Mouse (Mus musculus) mouse trophoblast stem cell (cell line): ENCODE measurements around the gene Bend4.

Experiments
- in situ Hi-C, 2 experiments: fragments of 300-500 bp; cut with MseI, MboI; formaldehyde crosslinking; loops; 2 replicates in 1 of 2; 3 replicates in 1 of 2; pipeline ENCODE4 v1.15.1; 2025

Bend4 gene

DNA sequence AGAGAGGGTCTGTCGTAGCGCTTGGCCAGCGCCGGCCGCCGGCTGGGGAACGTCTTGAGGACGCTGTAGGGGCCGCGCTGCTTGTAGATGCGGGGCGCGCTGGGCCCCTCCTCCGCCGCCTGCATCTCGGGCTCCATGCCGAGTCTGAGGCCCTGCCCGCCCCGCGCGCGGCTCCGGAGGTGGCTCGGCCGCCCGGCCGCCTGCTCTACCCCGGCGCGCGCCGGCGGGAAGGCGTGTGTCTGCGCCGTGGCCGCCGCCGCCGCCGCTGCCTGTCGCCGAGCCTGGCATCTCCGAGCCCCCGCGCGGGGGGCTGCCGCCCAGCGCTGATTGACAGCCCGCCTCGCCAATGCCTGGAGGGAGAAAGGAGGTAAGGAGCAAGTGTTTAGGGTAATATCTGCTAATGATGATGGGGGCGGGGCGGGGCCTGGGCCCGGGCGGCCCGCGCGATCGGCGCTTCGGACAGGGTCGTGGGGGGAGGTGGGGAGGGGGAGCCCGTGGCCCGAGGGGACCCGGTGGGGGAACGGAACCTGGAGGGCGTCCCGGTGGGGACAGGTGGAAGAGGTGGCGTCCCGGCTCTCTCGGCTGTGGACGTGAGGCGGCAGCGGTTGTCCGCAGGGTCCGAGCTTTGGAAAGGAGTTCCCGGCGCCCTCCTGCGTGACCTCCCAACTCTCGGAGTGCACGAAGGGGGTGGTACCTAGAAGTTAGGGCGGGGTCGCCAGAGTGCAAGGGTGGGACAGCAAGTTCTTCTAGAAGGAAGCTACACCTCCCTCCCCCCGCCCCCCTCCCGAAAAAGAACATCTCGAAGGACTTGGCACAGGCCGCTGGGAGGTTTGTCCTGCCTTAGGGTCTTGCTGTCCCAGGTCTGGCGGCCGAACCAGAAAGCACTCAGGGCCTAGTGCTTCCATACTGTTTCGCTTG, at the start of gene Bend4:
Gene Bend4 (minus strand): TSS at position 868 of the 918 bp plus-strand sequence.
- in situ Hi-C loops = no loop called here

DNA sequence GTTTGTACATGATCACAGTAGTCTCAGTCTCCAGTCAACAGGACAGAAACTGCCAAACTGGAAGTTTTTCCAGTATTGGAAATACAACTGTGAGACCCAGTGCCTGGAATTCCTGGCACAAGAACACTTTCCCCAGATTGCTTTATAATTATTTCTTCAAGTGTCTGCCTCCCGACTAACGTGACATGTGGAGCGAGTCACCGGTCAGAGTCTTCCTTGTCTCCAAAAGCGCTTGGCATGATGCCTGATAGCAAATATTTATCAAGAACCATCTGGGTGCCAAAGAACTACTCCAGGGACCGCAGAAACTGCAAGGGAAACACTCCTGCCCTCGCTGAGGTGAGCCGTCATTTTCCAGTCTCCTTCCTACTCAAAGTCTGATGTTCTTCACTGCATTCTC, 45.6 kb upstream of the Bend4 start:
- in situ Hi-C loops = no loop called here

DNA sequence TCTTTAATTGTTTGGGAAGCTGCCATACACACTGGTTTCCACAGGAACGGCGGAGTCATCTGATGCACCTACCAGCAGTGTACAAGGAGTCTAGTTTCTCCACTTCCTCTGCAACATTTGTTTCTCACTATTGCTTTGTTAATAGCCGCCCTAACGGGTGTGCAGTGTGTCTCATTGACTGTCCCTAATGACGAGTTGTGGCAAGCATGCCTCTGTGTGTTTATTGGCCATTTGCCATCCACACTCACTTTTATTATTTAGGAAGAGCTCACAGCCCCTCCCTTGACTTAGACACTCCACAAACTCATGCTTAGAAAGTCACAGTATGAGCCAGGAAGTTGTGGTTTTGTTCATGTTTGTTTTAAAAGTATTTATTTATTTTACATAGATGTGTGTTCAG, 45.0 kb upstream of the Bend4 start:
- in situ Hi-C loops = no loop called here

DNA sequence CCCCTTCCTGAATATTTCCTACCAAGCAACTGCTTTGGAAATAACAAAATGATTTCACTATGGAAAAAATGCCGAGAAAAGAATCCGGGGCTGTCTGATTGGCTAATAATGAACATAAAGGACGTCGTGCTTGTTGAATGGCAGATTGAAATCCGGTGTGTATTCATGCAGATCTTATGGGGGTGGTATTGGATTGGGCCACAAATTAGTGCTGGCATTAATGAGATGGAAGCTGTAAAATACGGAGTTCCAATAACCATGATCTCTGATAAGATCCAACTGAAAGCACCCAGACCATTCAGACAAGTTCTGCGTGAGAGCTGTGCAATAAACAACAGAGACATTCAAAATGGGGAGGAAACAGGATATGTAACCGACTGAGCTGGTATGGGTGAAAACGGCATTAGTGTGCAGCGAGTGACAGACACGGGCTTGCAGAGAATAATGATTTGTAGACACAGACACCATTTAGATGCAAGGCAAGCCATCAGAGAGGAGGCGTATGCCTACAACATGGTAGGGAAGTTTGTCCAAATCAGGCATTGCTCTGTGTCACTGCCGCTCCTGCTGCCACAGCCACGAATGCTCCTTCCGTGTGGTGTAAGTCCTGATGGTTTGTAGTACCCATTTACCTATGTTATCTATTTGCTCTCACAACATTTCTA, 38.9 kb upstream of the Bend4 start:
- in situ Hi-C loops = no loop called here

DNA sequence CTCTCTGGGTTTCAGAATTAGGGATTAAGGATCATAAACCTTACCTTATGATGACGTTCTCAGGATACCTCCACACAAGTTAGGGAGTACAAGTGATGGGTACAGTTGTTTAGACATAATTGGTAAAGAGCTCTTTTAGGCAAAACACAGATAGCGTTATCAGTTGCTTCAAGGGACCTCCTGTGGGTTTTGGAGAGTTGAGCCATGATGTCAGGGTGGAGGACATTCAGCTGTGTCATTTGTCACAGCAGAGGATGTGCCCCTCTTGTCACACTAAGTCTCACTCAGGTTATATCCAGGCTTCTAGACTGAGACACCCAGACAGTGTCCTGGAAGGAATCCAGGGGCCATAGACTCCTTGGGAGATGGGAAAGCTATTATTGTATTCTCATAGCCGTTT, 36.8 kb upstream of the Bend4 start:
- in situ Hi-C loops = no loop called here

DNA sequence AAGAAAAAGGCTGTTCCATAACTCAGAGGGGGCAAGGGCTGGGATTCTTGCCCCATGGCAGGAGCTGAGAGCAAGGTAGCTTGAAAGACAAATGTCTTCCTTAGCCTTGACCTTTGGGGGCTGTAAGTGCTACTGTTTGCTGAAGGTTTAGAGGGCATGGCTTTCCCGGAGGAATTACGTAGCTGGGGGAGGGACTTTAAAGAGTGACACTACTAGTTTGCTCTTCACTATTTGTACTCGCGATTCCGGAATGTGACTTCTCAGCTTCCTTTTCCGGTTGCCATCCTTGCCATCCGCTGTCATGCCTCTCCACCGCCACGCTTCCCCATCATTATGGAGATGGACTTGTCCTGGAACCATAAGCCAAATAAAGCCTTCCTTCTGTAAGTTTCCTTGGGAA, 35.5 kb upstream of the Bend4 start:
- in situ Hi-C loops = no loop called here

DNA sequence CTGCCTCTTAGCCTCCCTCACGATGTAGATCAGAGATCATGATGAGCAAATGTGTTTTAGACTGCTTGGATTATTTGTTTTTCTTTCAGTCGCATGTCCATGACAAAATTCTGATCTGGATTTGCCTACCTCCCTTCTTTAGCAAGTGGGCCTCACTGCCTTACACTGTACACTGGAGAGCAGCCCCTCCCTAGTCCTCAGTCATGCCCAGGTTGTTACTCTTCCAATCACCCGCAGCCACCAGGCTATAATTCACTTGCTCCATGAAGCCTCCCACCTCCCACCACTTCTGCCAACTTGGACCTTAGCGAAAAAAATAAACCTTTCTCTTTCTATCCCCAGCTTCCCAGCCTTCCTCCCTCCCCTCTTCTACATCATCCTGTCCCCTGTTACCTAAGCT, 34.2 kb upstream of the Bend4 start:
- in situ Hi-C loops = no loop called here

DNA sequence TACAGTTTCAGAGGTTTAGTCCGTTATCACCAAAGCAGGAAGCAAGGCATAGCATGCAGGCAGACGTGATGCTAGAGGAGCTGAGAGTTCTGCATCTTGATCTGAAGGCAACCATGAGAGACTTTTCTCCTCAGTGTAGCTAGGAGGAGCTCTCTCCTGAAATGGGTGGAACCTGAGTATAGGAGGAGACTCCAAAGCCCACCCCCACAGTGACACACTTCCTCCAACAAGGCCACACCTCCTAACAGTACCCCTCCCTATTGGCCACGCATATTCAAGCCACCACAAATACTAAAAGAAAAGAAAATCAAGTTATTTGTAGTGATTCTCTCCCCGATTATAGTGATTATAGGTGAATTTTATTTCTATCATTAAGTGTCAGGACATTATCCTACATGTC, 28.7 kb upstream of the Bend4 start:
- in situ Hi-C loops = no loop called here

DNA sequence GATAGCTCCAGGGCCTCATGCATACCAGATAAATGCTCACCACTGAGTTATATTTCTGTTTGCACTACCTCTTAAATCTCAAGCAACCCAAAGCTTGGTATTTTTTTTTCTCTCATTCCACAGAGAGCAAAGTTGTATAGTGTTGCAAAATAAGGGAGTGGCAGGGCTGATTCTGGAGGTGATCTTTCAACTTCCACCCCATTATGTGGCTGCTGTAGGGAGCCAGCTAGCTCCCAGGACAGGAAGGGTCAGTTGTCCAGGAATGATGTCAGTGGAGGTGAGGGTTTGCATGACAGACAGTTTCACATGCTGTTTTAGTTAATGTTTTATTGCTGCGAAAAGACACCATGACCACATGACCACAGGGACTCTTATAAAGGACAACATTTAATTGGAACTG, 26.2 kb upstream of the Bend4 start:
- in situ Hi-C loops = no loop called here

DNA sequence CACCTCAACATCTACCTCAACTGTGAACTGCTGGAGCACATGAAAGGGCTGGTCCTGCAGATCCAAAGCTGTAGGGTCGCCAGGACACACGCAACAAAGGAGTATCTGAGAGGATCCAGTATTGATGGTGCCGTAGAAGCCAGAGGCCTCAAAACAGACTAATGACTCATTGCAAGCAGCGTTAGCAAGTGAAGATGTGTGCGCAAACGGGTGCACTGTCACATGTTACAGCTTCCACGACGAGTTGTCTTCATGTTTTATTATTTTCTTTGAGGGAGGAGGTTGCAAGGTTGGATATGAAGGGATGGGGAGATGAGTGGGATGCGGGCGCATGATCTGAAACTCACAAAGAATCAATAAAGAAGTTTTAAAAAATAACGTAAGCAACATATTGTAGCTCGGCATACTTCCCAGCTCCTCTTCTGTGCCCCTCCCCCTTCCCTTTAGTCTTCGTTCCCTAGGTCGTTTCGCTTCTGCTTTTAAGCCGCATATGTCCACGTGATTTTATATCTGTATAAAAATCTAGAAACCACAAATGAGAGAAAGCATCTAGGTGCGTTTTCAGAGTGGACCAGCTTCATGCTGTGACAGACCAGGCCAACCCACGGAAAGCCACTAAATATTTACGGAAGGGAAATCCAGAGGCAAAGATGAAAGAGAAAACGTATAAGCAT, 22.0 kb upstream of the Bend4 start:
- in situ Hi-C loops = no loop called here

DNA sequence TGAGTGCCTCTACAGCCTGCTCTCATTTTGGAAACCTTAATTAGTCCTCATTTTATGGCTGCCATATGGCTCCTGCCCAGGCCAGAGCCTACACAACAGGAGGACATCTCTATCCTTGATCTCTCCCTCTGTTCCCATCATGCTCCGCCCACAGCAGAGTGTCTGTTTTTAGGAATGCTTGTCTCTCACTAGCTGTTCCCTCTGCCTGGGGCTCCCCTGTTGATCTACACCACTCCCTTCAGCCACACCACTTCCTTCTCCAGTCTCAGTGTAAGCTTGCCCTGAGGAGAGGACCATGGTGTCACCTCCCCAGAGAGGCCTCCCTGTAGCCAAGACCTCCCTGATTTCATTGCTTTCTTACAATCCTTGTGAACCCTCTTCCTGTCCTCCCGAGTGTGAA, 18.4 kb upstream of the Bend4 start:
- in situ Hi-C loops = no loop called here

DNA sequence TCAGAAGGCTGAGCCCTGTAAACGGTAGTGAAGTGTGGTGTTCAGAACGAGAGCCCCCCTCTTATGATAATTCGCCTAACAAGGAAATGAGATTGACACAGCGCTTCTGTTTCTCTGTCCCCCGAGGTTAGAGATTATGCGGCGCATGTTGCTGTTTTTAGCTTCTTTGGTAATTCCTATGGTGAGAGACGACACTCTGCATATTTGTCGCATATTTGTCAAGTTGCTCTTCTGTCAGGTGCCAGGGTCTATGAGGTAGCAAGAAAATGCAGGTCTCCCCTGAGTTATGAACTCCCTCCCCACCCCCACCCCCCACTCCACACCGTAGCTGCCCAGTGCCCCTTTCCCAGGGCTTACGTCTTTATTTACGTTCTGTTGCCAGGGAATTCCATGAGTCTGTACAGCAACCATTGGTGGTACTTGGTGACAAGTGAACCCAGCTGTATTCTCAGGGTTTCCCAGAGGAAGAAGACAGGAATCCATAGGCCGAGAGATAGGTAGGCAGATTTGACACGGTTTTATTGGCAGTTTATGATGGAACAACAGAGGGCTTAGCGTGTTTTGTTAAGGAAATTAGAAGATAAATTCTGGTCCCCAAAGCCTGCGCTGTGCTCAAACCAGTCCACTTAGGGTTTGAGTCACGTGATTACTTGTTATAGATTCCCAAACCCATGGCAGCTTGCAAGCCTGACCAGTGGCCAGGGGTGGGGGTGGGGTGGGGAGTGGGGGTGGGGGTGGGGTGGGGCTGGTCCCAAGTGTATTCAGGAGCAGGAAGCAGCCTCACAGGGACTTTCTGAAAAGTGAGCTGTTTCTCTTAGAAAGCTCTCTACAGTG, 16.3 kb upstream of the Bend4 start:
- in situ Hi-C loops = no loop called here

DNA sequence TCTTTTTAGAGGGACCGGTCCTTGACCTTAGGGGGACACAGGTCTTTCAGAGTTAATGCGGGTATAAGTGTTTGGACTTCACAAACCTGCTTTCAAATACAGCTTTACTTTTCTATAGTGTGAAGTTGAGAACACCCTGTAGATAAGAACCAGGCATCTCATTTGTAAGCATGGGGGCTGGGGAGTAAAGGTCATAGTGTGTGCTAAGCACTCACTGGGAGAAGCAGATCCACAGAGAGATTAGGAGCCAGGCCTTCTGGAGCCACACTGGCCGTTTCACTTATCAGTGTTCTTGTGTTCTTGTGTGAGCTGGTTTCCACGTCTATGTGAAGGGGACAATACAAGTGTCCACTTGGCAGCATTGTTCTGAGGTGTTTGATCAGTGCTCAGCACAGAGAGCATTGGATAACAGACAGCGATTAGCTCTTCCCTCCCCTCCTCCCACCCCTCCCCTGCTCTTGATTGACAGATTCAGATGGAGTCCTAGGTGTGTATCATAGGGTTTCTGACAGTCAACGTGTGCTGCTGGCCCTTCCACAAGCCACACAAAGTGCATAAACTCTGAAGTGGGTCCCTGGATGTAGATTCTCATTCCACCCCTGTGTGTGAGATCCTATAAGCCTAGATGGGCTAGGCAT, 14.8 kb upstream of the Bend4 start:
- in situ Hi-C loops = no loop called here

DNA sequence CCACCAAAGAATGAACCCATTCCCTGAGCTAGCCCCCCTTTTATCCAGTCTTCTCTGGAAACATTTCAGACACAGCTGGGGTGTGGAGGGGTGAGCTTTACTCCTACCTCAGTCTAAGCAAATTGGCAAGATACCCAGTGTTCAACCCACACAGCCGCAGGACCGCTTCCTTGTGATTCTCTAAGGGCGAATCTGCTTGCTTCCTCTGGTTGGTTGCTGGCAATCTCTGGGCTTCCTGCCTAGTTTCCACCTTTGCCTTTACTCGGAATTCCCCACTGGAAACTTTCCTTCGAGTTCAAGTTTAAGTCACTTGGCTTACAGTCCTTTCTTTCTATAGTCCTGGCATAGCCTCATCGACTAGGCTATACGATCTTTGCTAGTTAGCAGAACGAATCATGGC, 12.5 kb upstream of the Bend4 start:
- in situ Hi-C loops = no loop called here

DNA sequence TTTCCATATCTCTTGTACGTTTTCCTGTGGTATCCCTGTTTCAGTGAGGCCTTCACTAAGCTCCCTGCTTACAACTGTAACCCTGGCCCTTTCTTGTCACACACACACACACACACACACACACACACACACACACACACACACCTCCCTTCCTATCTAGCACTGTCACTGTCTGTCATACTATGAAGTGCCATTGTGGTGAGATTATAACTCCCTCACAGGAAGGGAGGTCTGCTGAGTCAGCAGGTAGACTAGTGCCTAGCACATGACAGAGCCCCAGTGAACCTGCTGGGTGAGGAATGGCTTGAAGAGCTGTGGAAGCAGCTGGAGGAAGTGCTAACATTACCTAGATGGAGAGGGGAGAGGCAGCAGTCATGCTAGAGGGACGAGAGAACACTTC, 9.3 kb upstream of the Bend4 start:
- in situ Hi-C loops = no loop called here

DNA sequence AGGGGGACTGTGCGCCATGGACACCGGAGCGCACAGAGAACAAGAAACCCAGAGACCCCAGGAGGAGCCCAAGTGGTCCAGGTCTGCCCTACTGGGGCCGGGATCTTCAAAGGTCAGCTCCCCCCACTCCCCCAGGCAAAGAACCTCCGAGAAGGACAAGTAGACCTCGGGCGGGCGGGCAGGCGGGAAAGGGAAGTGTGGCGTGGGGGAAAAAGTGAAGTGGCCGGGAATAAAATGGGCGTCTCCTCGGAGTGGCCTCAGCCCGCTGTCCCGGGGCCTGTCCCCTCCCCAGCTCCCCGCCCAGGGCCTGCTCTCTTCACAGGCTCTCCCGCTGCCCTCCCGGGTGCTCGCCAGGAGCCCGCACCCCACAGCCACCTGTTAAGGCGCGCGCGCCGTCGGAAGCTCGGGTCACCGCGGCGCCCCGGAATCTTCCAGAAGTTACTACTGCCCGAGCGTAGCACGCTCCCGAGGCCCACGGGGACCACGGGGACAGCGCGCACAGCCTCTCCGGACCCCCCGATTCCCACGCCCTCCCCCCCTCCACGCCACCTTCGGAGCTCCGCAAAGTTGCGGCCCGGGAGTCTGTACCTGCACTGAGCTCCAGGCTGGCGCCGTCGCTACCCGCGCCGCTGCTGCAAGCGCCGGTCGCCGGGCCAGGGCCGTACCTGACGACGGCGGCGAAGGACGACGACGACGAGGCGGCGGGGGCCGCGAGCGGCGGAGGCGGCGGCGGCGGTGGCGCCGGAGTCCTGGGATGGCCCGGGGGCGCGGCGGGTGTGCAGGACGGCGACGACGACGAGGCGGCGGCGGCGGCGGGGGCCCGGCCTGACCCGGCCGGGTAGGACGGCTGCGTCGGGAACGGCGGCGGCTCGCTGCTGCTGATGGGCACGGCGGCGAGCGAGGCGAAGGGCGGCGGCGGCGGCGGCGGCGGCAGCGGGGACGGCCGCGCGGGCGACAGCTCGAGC, 1.4 kb downstream of the Bend4 start:
- in situ Hi-C loops = no loop called here

DNA sequence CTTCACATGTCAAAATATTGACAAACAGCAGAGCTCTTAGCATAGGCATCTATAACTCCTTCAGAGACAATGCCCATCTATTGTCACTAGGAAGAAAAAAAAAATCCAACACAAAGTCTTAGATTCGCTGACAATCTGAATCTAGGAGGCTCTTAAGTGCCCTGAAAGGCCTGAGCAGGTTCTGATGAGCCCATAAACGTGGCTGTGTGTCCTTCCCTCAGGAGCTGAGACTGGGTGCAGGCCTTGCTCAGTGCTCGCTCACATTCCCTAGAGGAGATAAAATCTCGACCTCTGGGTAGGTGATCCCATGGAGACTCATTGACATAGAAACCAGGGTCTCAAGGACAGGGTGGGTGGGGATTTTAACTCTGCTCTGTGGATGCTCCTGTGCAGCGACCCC, 2.1 kb downstream of the Bend4 start:
- in situ Hi-C loops = no loop called here

DNA sequence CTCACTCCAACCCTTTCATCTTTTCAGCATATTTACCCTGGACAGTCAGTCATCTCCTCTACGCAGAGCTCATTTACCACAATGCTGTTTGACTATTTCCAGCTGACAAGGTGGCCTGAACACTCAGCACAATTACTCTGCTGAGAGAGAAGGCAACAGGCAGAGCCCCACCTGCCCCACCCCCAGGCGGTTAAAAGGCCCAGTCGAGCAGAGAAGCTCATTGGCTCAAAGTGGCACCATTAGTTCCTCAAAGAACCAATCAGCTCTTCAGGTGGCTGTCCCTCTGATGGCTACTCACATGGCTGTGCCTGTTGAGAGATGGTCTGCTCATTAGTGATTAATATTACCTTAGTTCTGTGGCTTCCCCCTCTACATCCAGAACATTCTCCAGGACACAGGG, 3.5 kb downstream of the Bend4 start:
- in situ Hi-C loops = no loop called here

DNA sequence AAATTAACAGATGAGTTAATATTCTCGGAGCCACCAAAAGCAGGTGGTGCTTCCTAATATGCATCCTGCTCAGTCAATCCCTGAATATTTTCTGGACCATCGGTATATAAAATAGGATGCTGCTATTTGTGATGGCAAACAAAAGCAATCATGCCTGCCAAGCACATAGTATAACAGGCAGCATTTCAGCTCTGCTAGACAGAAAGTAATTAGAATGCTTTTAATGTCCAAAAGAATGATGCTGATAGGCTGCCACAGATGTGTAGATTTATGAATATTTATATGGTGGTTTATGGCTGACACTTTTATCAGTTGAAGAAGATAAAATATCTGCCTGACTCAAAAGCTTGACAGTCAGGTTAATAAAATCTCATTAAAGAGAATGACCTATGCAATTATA, 4.1 kb downstream of the Bend4 start:
- in situ Hi-C loops = no loop called here

DNA sequence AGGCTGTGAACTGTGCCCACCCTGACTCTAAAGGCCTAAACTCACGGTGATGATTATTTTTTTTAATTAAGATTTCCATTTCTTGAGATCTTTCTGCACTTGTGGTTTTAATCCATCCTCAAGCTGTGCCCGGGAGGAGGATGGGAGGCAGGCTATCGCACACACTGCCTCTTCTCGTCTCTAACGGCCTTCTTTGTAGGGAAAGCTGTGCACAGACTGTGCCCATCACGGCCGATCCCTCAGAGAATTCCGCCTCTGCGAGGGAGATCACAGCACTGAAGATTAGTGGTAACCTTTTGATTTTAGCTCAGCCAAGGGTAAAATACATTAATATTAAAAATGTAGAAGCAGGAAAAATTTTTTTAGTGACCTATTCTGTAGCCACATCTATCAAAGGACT, 4.8 kb downstream of the Bend4 start:
- in situ Hi-C loops = no loop called here
